Mouse (Mus musculus) retina, embryonic 14.5 days (tissue): ENCODE data around the gene Slpi.

Experiments used
- DNase-seq: peaks from one replicate; pipeline ENCODE4 v3.0.0-alpha.2; 2015; ENCODE audit warnings: low spot score

Slpi gene

GRCm38 (mm10) chr2:164389020-164389419, at the start of gene Slpi:
TSS of gene Slpi (minus strand) at chr2:164389095.
- peak; percentile 56 for DNase-seq

GRCm38 (mm10) chr2:164438257-164438656, 49.4 kb upstream of the Slpi start:
- DNase-seq, result no peak

- no peak for DNase-seq
Observed at GRCm38 (mm10) chr2:164437710-164438109, 48.8 kb upstream of the Slpi start.

GRCm38 (mm10) chr2:164436961-164437360, 48.1 kb upstream of the Slpi start:
- no peak for DNase-seq

- DNase-seq, result no peak
Observed at GRCm38 (mm10) chr2:164436215-164436913, 47.5 kb upstream of the Slpi start.

- DNase-seq, result no peak
Observed at GRCm38 (mm10) chr2:164435216-164436090, 46.6 kb upstream of the Slpi start.

GRCm38 (mm10) chr2:164434681-164435080, 45.8 kb upstream of the Slpi start:
- no peak for DNase-seq

- no peak for DNase-seq
Observed at GRCm38 (mm10) chr2:164433278-164433895, 44.5 kb upstream of the Slpi start.

- no peak for DNase-seq
Observed at GRCm38 (mm10) chr2:164432541-164433191, 43.8 kb upstream of the Slpi start.

- DNase-seq, result no peak
Observed at GRCm38 (mm10) chr2:164431676-164432465, 43.0 kb upstream of the Slpi start.

GRCm38 (mm10) chr2:164430697-164431096, 41.8 kb upstream of the Slpi start:
- DNase-seq, result no peak

GRCm38 (mm10) chr2:164429881-164430615, 41.2 kb upstream of the Slpi start:
- no peak for DNase-seq

GRCm38 (mm10) chr2:164428451-164428850, 39.6 kb upstream of the Slpi start:
- no peak for DNase-seq

GRCm38 (mm10) chr2:164426952-164427351, 38.1 kb upstream of the Slpi start:
- DNase-seq, result no peak

GRCm38 (mm10) chr2:164426121-164426520, 37.2 kb upstream of the Slpi start:
- no peak for DNase-seq

GRCm38 (mm10) chr2:164425401-164425800, 36.5 kb upstream of the Slpi start:
- DNase-seq, result no peak

- no peak for DNase-seq
Observed at GRCm38 (mm10) chr2:164424406-164424805, 35.5 kb upstream of the Slpi start.

GRCm38 (mm10) chr2:164423464-164423863, 34.6 kb upstream of the Slpi start:
- DNase-seq, result no peak

GRCm38 (mm10) chr2:164422675-164423393, 33.9 kb upstream of the Slpi start:
- no peak for DNase-seq

- DNase-seq, result no peak
Observed at GRCm38 (mm10) chr2:164421979-164422378, 33.1 kb upstream of the Slpi start.
